Mouse (Mus musculus): ENCODE results near the gene Olfr700.
"Not testable (repeated sequence)": the region's sequence is repeated elsewhere in the genome, so short reads cannot be mapped to it uniquely, and the experiment has no call there.

Gene Olfr700

DNA sequence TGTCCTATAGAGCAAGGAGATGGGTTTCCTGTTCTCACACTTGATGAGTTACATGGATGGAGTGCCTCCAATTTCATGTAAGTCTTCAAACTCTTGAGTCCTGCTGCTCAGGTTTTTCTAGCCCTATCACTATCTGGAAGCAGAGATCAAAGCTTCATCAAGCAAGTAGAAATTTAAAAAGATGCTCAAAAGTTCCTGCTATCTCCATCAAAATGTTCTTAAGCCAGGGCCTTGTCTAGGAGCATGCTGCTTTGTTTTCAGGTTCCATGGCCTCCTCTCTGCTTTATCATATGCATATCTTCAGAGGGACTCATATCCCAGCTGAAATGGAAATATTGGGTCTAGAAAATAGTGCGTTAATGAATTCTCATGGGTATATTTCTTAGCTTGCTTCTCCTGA, at the start of gene Olfr700:
Olfr700 (minus strand) TSS at position 101 of the 400 bp plus-strand sequence.
- DNase-seq (ENCODE audit: low spot score): no peak

DNA sequence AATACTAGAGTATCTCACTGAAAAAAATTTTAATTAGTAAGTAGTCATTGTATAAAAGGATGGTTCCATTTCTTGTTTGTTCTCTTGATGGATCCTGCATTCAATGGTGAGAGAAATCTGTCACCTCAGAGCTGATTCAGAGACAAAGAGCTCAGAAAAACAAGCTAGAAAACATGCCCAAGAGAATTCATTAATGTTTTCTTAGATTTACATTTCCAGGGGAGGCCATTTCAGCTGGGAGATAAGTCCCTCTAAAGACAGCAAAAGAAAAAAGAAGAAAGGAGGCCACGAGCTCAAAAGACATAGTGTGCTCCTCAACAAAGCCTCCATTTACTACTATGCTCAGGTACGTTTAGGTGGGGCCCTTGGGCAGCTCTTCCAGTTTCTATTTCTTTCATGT, 34.4 kb upstream of the Olfr700 start, which contains the start of gene Olfr703:
Olfr703 (plus strand) TSS at position 301 of the 400 bp plus-strand sequence.
- DNase-seq (ENCODE audit: low spot score): no peak

- no peak for DNase-seq (ENCODE audit: low spot score)
Observed at GRCm38 (mm10) chr7:106833793-106834192, 25.2 kb upstream of the Olfr700 start, which contains the start of gene Olfr702. Gene Olfr702, minus strand, starts transcription at chr7:106833893.

- no peak for DNase-seq (ENCODE audit: low spot score)
Observed at GRCm38 (mm10) chr7:106818414-106818813, 9.8 kb upstream of the Olfr700 start.

GRCm38 (mm10) chr7:106815775-106816174, 7.1 kb upstream of the Olfr700 start:
- DNase-seq (ENCODE audit: low spot score): no peak

GRCm38 (mm10) chr7:106813829-106814228, 5.2 kb upstream of the Olfr700 start, which contains the start of gene Olfr701:
Gene Olfr701, plus strand, starts transcription at chr7:106814129.
- DNase-seq (ENCODE audit: low spot score): no peak

DNA sequence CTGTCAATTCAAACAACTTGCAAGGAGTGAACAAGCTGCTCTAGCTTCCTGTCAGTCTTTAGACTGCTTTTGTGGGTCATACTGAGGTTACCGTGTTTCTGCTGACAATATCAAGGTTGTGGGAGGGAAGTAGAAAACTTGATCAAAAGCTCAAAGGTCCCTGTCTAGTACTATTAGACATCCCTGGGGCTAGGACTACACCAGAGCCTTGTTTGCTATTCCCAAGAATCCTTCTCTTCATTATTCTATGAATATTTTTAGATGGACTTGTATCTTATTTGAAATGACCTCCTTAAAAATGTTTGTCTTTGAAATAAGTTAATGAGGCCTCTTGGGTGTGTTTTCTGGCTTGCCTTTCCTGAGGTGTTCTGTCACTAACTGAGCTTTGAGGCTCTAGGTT, 15.5 kb downstream of the Olfr700 start, which contains the start of gene Olfr699:
Olfr699 (minus strand) TSS at position 101 of the 400 bp plus-strand sequence.
- DNase-seq (ENCODE audit: low spot score): no peak

- no peak for DNase-seq (ENCODE audit: low spot score)
Observed at GRCm38 (mm10) chr7:106788330-106788729, 20.3 kb downstream of the Olfr700 start.

GRCm38 (mm10) chr7:106761008-106761407, 47.6 kb downstream of the Olfr700 start:
- not testable (repeated sequence) for DNase-seq (ENCODE audit: low spot score)

GRCm38 (mm10) chr7:106758800-106759199, 49.8 kb downstream of the Olfr700 start:
- no peak for DNase-seq (ENCODE audit: low spot score)
